Mouse (Mus musculus) G1E-ER4 (cell line): ENCODE data around the gene Galnt7. TPM values are rescaled to one million over a fixed set of nuclear protein-coding genes. Genes with fewer than 3 reads are reported as not detected.

Experiments
- GATA1 ChIP-seq: IDR thresholded peaks from one replicate; pipeline ENCODE4 v1.8.0; 2012; ENCODE audit warnings: low read length, inconsistent platforms
- polyA plus RNA-seq: library from polyadenylated mRNA; stranded (reverse); fragments of >175 nt; gene quantifications from 2 replicates; pipeline ENCODE4 v1.2.3, GENCODE M21; 2012

Galnt7 gene
- polyA plus RNA-seq, result 1.6 and 2.4 TPM in 2 replicates

- TF ChIP-seq GATA1, result no peak
Observed at GRCm38 (mm10) chr8:57652456-57653055, at the start of gene Galnt7. Galnt7 (minus strand) TSS chr8:57653032.

- TF ChIP-seq GATA1, result no peak
Observed at GRCm38 (mm10) chr8:57688633-57689032, 35.8 kb upstream of the Galnt7 start.

- TF ChIP-seq GATA1, result no peak
Observed at GRCm38 (mm10) chr8:57685803-57686202, 33.0 kb upstream of the Galnt7 start.

GRCm38 (mm10) chr8:57680044-57680443 is 27.2 kb upstream of the Galnt7 start:
- TF ChIP-seq GATA1, result no peak

GRCm38 (mm10) chr8:57664121-57664520 is 11.3 kb upstream of the Galnt7 start:
- TF ChIP-seq GATA1, result no peak

- TF ChIP-seq GATA1, result no peak
Observed at GRCm38 (mm10) chr8:57660019-57660418, 7.2 kb upstream of the Galnt7 start.

- no peak for TF ChIP-seq GATA1
Observed at GRCm38 (mm10) chr8:57656446-57656845, 3.6 kb upstream of the Galnt7 start.

GRCm38 (mm10) chr8:57654146-57654545 is 1.3 kb upstream of the Galnt7 start:
- TF ChIP-seq GATA1, result no peak

GRCm38 (mm10) chr8:57653768-57654125 is 915 bp upstream of the Galnt7 start:
- TF ChIP-seq GATA1, result no peak

GRCm38 (mm10) chr8:57653056-57653767 is 380 bp upstream of the Galnt7 start:
- no peak for TF ChIP-seq GATA1

GRCm38 (mm10) chr8:57651689-57652455 is 960 bp downstream of the Galnt7 start:
- TF ChIP-seq GATA1, result no peak

GRCm38 (mm10) chr8:57651357-57651688 is 1.5 kb downstream of the Galnt7 start:
- no peak for TF ChIP-seq GATA1

GRCm38 (mm10) chr8:57650216-57650615 is 2.6 kb downstream of the Galnt7 start:
- TF ChIP-seq GATA1, result no peak

- TF ChIP-seq GATA1, result no peak
Observed at GRCm38 (mm10) chr8:57647566-57647965, 5.3 kb downstream of the Galnt7 start.

GRCm38 (mm10) chr8:57644281-57644680 is 8.6 kb downstream of the Galnt7 start:
- TF ChIP-seq GATA1, result no peak

GRCm38 (mm10) chr8:57642722-57643121 is 10.1 kb downstream of the Galnt7 start:
- no peak for TF ChIP-seq GATA1

- TF ChIP-seq GATA1, result no peak
Observed at GRCm38 (mm10) chr8:57638925-57639324, 13.9 kb downstream of the Galnt7 start.
